26 mouse cellular contexts compared by ENCODE assay signal in genomic region chr9:45024187-45024586, GRCm38 (mm10). TPM values are rescaled to one million over a fixed set of nuclear protein-coding genes. Genes with fewer than 3 reads are reported as not detected.
"Had no signal": no experiment of that assay in that cellular context is flagged by ENCODE, and none has a peak within 500 bp of the region (broad histone marks: within the 10 kb centered on the region; RNA-seq: fewer than 3 reads in every experiment).

No protein-coding gene starts in this region.

- H3K4me2 ChIP-seq: limb, embryonic 12.5 days; limb, embryonic 15.5 days; liver, embryonic 12.5 days; liver, embryonic 15.5 days; midbrain, embryonic 11.5 days; neural tube, embryonic 12.5 days; neural tube, embryonic 15.5 days had no signal

- DNase-seq: kidney, adult 18-20 months; kidney, adult 9 months; kidney, postnatal 14 days; kidney, postnatal 4 days; left cerebral cortex, postnatal 4 days; lung, adult 2 months; lung, postnatal 14 days; lung, postnatal 4 days; midbrain, embryonic 14.5 days; right cerebral cortex, adult 18-20 months; right cerebral cortex, postnatal 14 days; right cerebral cortex, postnatal 4 days; thymus, adult 2 months; thymus, postnatal 14 days; thymus, postnatal 4 days had no signal

- H3K27me3 ChIP-seq: limb, embryonic 12.5 days; limb, embryonic 15.5 days; neural tube, embryonic 12.5 days had no signal

- H3K4me3 ChIP-seq: limb, embryonic 12.5 days; limb, embryonic 15.5 days; liver, embryonic 12.5 days; liver, embryonic 15.5 days; neural tube, embryonic 12.5 days; neural tube, embryonic 15.5 days had no signal

- H3K36me3 ChIP-seq: limb, embryonic 12.5 days; limb, embryonic 15.5 days; liver, embryonic 12.5 days; liver, embryonic 15.5 days; neural tube, embryonic 12.5 days; neural tube, embryonic 15.5 days had no signal

- H3K4me1 ChIP-seq: limb, embryonic 12.5 days; liver, embryonic 12.5 days; neural tube, embryonic 12.5 days; neural tube, embryonic 15.5 days had no signal

- H3K27ac ChIP-seq: limb, embryonic 12.5 days; limb, embryonic 15.5 days; liver, embryonic 12.5 days; liver, embryonic 15.5 days; neural tube, embryonic 12.5 days; neural tube, embryonic 15.5 days; stomach, postnatal 0 days had no signal

- H3K9ac ChIP-seq: limb, embryonic 12.5 days; limb, embryonic 15.5 days; liver, embryonic 12.5 days; liver, embryonic 15.5 days; neural tube, embryonic 12.5 days; neural tube, embryonic 15.5 days had no signal

- ATAC-seq: liver, embryonic 12.5 days had no signal

- H3K9me3 ChIP-seq: limb, embryonic 12.5 days; limb, embryonic 15.5 days; liver, embryonic 12.5 days; liver, embryonic 15.5 days; neural tube, embryonic 12.5 days; neural tube, embryonic 15.5 days had no signal

RNA-seq across cellular contexts. Expression of gene Cd3e, which starts 14.8 kb away (rescaled TPM):
- polyA plus RNA-seq: kidney, embryonic 16.5 days; liver, embryonic 12.5 days; liver, embryonic 15.5 days; midbrain, embryonic 11.5 days; midbrain, embryonic 14.5 days; neural tube, embryonic 12.5 days; stomach, embryonic 14.5 days; stomach, postnatal 0 days had no signal

RNA-seq across cellular contexts. Expression of gene Cd3d, which starts 42.6 kb away (rescaled TPM):
- polyA plus RNA-seq: kidney, embryonic 16.5 days; limb, embryonic 12.5 days; liver, embryonic 12.5 days; midbrain, embryonic 11.5 days; midbrain, embryonic 14.5 days; midbrain, postnatal 0 days; neural tube, embryonic 12.5 days; neural tube, embryonic 15.5 days; stomach, embryonic 14.5 days had no signal

RNA-seq across cellular contexts. Expression of gene Cd3g, which starts 44.0 kb away (rescaled TPM):
- polyA plus RNA-seq: kidney, embryonic 16.5 days; liver, embryonic 12.5 days; midbrain, embryonic 11.5 days; midbrain, embryonic 14.5 days; midbrain, postnatal 0 days; neural tube, embryonic 15.5 days had no signal
